Comparison of ENCODE assay signal across 20 mouse cellular contexts in the genomic region with DNA sequence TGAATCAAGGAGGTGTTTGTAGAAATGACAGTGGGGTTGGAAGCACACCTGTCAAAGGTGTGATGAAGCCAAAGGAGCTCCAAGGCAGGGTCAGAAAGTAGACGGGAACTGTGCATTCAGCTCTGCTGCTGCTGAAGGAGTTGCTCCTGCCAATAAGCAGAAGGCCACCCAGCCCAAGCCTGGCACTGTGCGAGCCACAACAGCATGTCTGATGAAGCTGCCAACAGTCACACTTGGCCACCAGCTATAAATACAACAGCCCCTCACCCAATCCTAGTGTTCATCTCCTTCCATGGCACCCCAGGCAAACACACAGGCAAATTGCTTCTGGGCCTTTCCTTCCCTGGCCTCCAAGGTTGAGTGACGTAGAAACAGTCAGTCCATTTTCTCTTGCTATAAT.
DNase-seq lines count a peak whose midpoint lies in the region; ATAC-seq and TF ChIP-seq lines count a peak whose summit lies in the region.
"Had no signal": no experiment of that assay in that cellular context is flagged by ENCODE, and none has a peak within 500 bp of the region (broad histone marks: within the 10 kb centered on the region; RNA-seq: fewer than 3 reads in every experiment).

No protein-coding gene starts in this region.

- intact Hi-C loops in heart, postnatal 10 days (cut with DNase I), result loop anchor here (10.0 kb wide), 2 partner anchors 265 to 965 kb away; no protein-coding TSS in a partner anchor
- intact Hi-C loops in heart, postnatal 25 days (cut with DNase I), result no loop called here

- no peak overlapping the region for H3K27ac ChIP-seq in forebrain, embryonic 14.5 days (ENCODE audit: low read depth, low read length)
- no peak overlapping the region for H3K27ac ChIP-seq in forebrain, embryonic 10.5 days
- H3K27ac ChIP-seq in neural tube, embryonic 15.5 days (replicated peaks), result no peak overlapping the region
- H3K27ac ChIP-seq in forebrain, postnatal 0 days (ENCODE audit: low read depth, low read length), result no peak overlapping the region
- H3K27ac ChIP-seq: embryonic facial prominence, embryonic 15.5 days; hindbrain, embryonic 15.5 days had no signal

- H3K9ac ChIP-seq in forebrain, embryonic 14.5 days (ENCODE audit: low read length), result no peak overlapping the region
- no peak overlapping the region for H3K9ac ChIP-seq in neural tube, embryonic 15.5 days (replicated peaks)
- no peak overlapping the region for H3K9ac ChIP-seq in forebrain, postnatal 0 days
- H3K9ac ChIP-seq: embryonic facial prominence, embryonic 15.5 days; hindbrain, embryonic 15.5 days had no signal

- 80% methylated on average over 3 of the region's 3 CpGs for WGBS in forebrain, embryonic 14.5 days
- 93% methylated on average over 3 of the region's 3 CpGs for WGBS in forebrain, embryonic 10.5 days
- WGBS in neural tube, embryonic 15.5 days, result 91% methylated on average over 3 of the region's 3 CpGs
- WGBS in forebrain, postnatal 0 days, result 50% methylated on average over 3 of the region's 3 CpGs

- no peaks in the 10 kb centered on the region for H3K9me3 ChIP-seq in forebrain, embryonic 14.5 days (replicated peaks; ENCODE audit: control insufficient read depth, low read length)
- H3K9me3 ChIP-seq in forebrain, embryonic 10.5 days, result no peaks in the 10 kb centered on the region
- no peaks in the 10 kb centered on the region for H3K9me3 ChIP-seq in neural tube, embryonic 15.5 days (replicated peaks)
- no peaks in the 10 kb centered on the region for H3K9me3 ChIP-seq in forebrain, postnatal 0 days (ENCODE audit: low read length)
- H3K9me3 ChIP-seq: embryonic facial prominence, embryonic 15.5 days; hindbrain, embryonic 15.5 days had no signal

- TF ChIP-seq CTCF in forebrain, postnatal 0 days (IDR thresholded peaks at IDR 0.05; ENCODE audit: low read depth), result no peak

- ATAC-seq in forebrain, embryonic 14.5 days, result peak; percentile 66; the same call in 1 of the 2 replicates
- no peak for ATAC-seq in neural tube, embryonic 15.5 days (ENCODE audit: low FRiP score)
- ATAC-seq in forebrain, postnatal 0 days, result peak; percentile 84
- no peak for ATAC-seq in erythroblast, adult 5-6 weeks (replicated peaks; ENCODE audit: low FRiP score, poor library complexity, severe bottlenecking)
- ATAC-seq: intestine, embryonic 16.5 days had no signal

- no peaks in the 10 kb centered on the region for H3K4me1 ChIP-seq in forebrain, embryonic 14.5 days (ENCODE audit: control insufficient read depth, insufficient read depth, low read length)
- H3K4me1 ChIP-seq in forebrain, embryonic 10.5 days, result peaks cover under 1% of the 10 kb centered on the region
- no peaks in the 10 kb centered on the region for H3K4me1 ChIP-seq in neural tube, embryonic 15.5 days
- no peaks in the 10 kb centered on the region for H3K4me1 ChIP-seq in forebrain, postnatal 0 days (ENCODE audit: insufficient read depth)
- H3K4me1 ChIP-seq: embryonic facial prominence, embryonic 15.5 days; hindbrain, embryonic 15.5 days had no signal

- no peak overlapping the region for H3K4me2 ChIP-seq in forebrain, embryonic 14.5 days (ENCODE audit: low read length)
- no peak overlapping the region for H3K4me2 ChIP-seq in neural tube, embryonic 15.5 days
- H3K4me2 ChIP-seq in forebrain, postnatal 0 days (ENCODE audit: low read depth), result no peak overlapping the region
- H3K4me2 ChIP-seq: embryonic facial prominence, embryonic 15.5 days; hindbrain, embryonic 15.5 days had no signal

- peak; percentile 45 for DNase-seq in forebrain, embryonic 14.5 days (ENCODE audit: low spot score)
- DNase-seq in forebrain, embryonic 10.5 days (ENCODE audit: extremely low spot score, low spot score), result no peak
- peak; percentile 26 to 27 for DNase-seq in heart, postnatal 10 days
- no peak for DNase-seq in heart, postnatal 25 days (ENCODE audit: low spot score)
- peak; percentile 4 for DNase-seq in neural tube, embryonic 10.5 days (ENCODE audit: extremely low spot score, low spot score)
- DNase-seq in forebrain, postnatal 0 days, result peak; percentile 69
- DNase-seq: adrenal gland, adult 2 months; adrenal gland, postnatal 25 days; cerebellum, adult 18-20 months; cerebellum, adult 9-11 months; embryo, embryonic 11 days; gastrocnemius, postnatal 36 days; heart, adult 18-20 months; heart, postnatal 14 days; kidney, adult 2 months had no signal

- no peak overlapping the region for H3K4me3 ChIP-seq in forebrain, embryonic 14.5 days (ENCODE audit: low read depth, low read length)
- no peak overlapping the region for H3K4me3 ChIP-seq in forebrain, embryonic 10.5 days
- H3K4me3 ChIP-seq in neural tube, embryonic 15.5 days (replicated peaks), result no peak overlapping the region
- H3K4me3 ChIP-seq in forebrain, postnatal 0 days (ENCODE audit: low read depth, low read length), result no peak overlapping the region
- H3K4me3 ChIP-seq: embryonic facial prominence, embryonic 15.5 days; hindbrain, embryonic 15.5 days had no signal

- no peaks in the 10 kb centered on the region for H3K27me3 ChIP-seq in forebrain, embryonic 14.5 days (replicated peaks; ENCODE audit: control insufficient read depth, insufficient read depth, low read length)
- no peaks in the 10 kb centered on the region for H3K27me3 ChIP-seq in forebrain, embryonic 10.5 days (ENCODE audit: poor library complexity, severe bottlenecking)
- no peaks in the 10 kb centered on the region; the same call in 1 of the 2 replicates for H3K27me3 ChIP-seq in neural tube, embryonic 15.5 days (replicated peaks)
- H3K27me3 ChIP-seq in forebrain, postnatal 0 days (ENCODE audit: insufficient read depth, low read length), result no peaks in the 10 kb centered on the region
- H3K27me3 ChIP-seq: embryonic facial prominence, embryonic 15.5 days; hindbrain, embryonic 15.5 days had no signal

- H3K36me3 ChIP-seq in forebrain, embryonic 14.5 days (ENCODE audit: control insufficient read depth, insufficient read depth, low read length), result no peaks in the 10 kb centered on the region
- H3K36me3 ChIP-seq in forebrain, embryonic 10.5 days (replicated peaks), result no peaks in the 10 kb centered on the region
- no peaks in the 10 kb centered on the region for H3K36me3 ChIP-seq in neural tube, embryonic 15.5 days
- H3K36me3 ChIP-seq in forebrain, postnatal 0 days (ENCODE audit: insufficient read depth), result no peaks in the 10 kb centered on the region
- H3K36me3 ChIP-seq: embryonic facial prominence, embryonic 15.5 days; hindbrain, embryonic 15.5 days had no signal

Comparison
In these comparisons a context has a peak if more than half of its experiments do, and no peak if none do; other contexts are left out.
1. DNase-seq: peak in forebrain, embryonic 14.5 days (single experiment), heart, postnatal 10 days (2 of 2), neural tube, embryonic 10.5 days (single experiment) and forebrain, postnatal 0 days (single experiment); none in forebrain, embryonic 10.5 days (single experiment) and heart, postnatal 25 days (single experiment).
2. ATAC-seq: peak in forebrain, embryonic 14.5 days (single experiment) and forebrain, postnatal 0 days (single experiment); none in neural tube, embryonic 15.5 days (single experiment) and erythroblast, adult 5-6 weeks (single experiment).